Mouse (Mus musculus) cerebellum, adult 18-20 months (tissue): ENCODE measurements at regions not wholly inside any gene's neighbourhood (a gene's known extent, or its start where the extent isn't known, plus 50 kb on each side); places are given as distances from the start of the nearest gene placed in this dataset.

Experiments
- DNase-seq, 2 experiments: peaks; one replicate each; pipeline ENCODE4 v3.0.0; 2021

GRCm38 (mm10) chrX:112984668-112985067 is 200.6 kb downstream of the Chm start:
- no peak for DNase-seq

- no peak for DNase-seq
Measured at GRCm38 (mm10) chrX:112984073-112984472, 201.2 kb downstream of the Chm start.

- peak; percentile 2 to 3 for DNase-seq
Measured at GRCm38 (mm10) chrX:112978583-112978982, 206.7 kb downstream of the Chm start.

- DNase-seq = no peak
Measured at GRCm38 (mm10) chrX:112964093-112964492, 221.2 kb downstream of the Chm start.

GRCm38 (mm10) chrX:112949792-112950191 is 235.5 kb downstream of the Chm start:
- peak in 1 of 2 experiments; percentile 2 for DNase-seq

- DNase-seq = no peak
Measured at GRCm38 (mm10) chrX:112947521-112947920, 237.8 kb downstream of the Chm start.

GRCm38 (mm10) chrX:112925542-112926182 is 227.2 kb upstream of the Pof1b start:
- no peak for DNase-seq

GRCm38 (mm10) chrX:112903631-112904410 is 205.4 kb upstream of the Pof1b start:
- peak in 1 of 2 experiments; percentile 5 for DNase-seq

- no peak for DNase-seq
Measured at GRCm38 (mm10) chrX:112886539-112886938, 188.1 kb upstream of the Pof1b start.
